Comparison of ENCODE assay signal across 18 mouse cellular contexts in the genomic region with DNA sequence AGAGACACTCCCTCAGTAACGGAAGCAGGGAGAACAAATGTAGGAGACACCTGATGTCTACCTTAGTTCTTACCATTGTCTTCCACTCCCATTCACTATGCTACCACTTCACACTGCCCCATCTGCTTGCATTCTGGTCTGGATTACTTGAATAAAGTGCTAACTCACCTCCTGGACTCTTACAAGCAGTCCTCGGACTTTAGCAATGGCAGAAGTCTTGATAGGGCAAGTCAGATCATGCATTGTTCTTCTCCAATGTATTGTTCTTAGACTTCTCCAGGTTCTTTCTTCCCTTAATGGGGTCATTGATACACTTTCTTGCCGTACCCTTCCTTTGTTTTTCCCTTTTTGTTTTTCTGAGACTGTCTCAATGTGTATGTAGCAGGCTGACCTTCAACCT. TPM values are rescaled to one million over a fixed set of nuclear protein-coding genes. Genes with fewer than 3 reads are reported as not detected.
DNase-seq lines count a peak whose midpoint lies in the region; TF ChIP-seq lines count a peak whose summit lies in the region.
"Had no signal": no experiment of that assay in that cellular context is flagged by ENCODE, and none has a peak within 500 bp of the region (broad histone marks: within the 10 kb centered on the region; RNA-seq: fewer than 3 reads in every experiment).

No protein-coding gene starts in this region.

- peak overlapping the region; percentile 49 for H3K4me3 ChIP-seq in E14TG2a.4 (replicated peaks; ENCODE audit: low read length)
- no peak overlapping the region for H3K4me3 ChIP-seq in ES-Bruce4 (ENCODE audit: low read depth, low read length)
- no peak overlapping the region for H3K4me3 ChIP-seq in ES-E14 (ENCODE audit: insufficient read depth in 1 of 2, low read depth in 1 of 2, low read length in 2 of 2, poor library complexity in 1 of 2, severe bottlenecking in 1 of 2)
- H3K4me3 ChIP-seq: embryonic facial prominence, embryonic 10.5 days; embryonic facial prominence, embryonic 12.5 days had no signal

- H3K9ac ChIP-seq in ES-Bruce4 (ENCODE audit: low read depth, poor library complexity, severe bottlenecking) (no peak overlapping the region), ES-E14 (ENCODE audit: insufficient read depth, low read depth, low read length, poor library complexity, severe bottlenecking) (no peak overlapping the region)
- H3K9ac ChIP-seq: embryonic facial prominence, embryonic 12.5 days had no signal

- TF ChIP-seq CTCF in E14TG2a.4 (conservative IDR thresholded peaks at IDR 0.05; ENCODE audit: low read length) (no peak), ES-Bruce4 (IDR thresholded peaks at IDR 0.05; ENCODE audit: low read depth, low read length) (no peak)

- peaks cover 70% of the 10 kb centered on the region for H3K36me3 ChIP-seq in E14TG2a.4 (ENCODE audit: insufficient read depth, low read length)
- peaks cover 54% of the 10 kb centered on the region for H3K36me3 ChIP-seq in ES-Bruce4 (ENCODE audit: control insufficient read depth, insufficient read depth, low read length, poor library complexity, severe bottlenecking)
- peaks cover 24% of the 10 kb centered on the region for H3K36me3 ChIP-seq in ES-E14 (ENCODE audit: control insufficient read depth, insufficient read depth, low read length, poor library complexity, severe bottlenecking)

- H3K4me1 ChIP-seq in E14TG2a.4 (replicated peaks; ENCODE audit: low read depth, low read length) (peaks cover 37% of the 10 kb centered on the region), ES-Bruce4 (ENCODE audit: control insufficient read depth, insufficient read depth, low read length) (no peaks in the 10 kb centered on the region), ES-E14 (ENCODE audit: control insufficient read depth in 2 of 2, insufficient read depth in 2 of 2, low read length in 2 of 2, poor library complexity in 1 of 2) (peaks cover 0 to 4% of the 10 kb centered on the region in 2 experiments; a peak in 1 of 4 replicates)

- no peak for TF ChIP-seq POLR2A in ES-Bruce4 (IDR thresholded peaks at IDR 0.05; ENCODE audit: insufficient read depth, low read length)

- in situ Hi-C loops in ES-E14 (cut with MboI; ENCODE audit: low sequenced_read_pairs in 2 of 2, unreplicated experiment in 2 of 2) = no loop called here

- DNase-seq in ES-E14 (ENCODE audit: low read depth, low spot score) (no peak), ZHBTc4 (ENCODE audit: low read depth, low spot score) (peak; percentile 93)
- DNase-seq in adrenal gland, postnatal 25 days = no peak
- no peak for DNase-seq in adrenal gland, adult (ENCODE audit: inconsistent age in 2 of 2, low spot score in 1 of 2)
- no peak for DNase-seq in kidney, postnatal 25 days
- DNase-seq: adrenal gland, adult 8-10 months; adrenal gland, postnatal 14 days; cerebellum, adult 11 months; cerebellum, adult 18-20 months; cerebellum, adult 8-10 months; cerebellum, adult 9-11 months; cerebellum, postnatal 14 days; cerebellum, postnatal 36 days; embryo, embryonic 11 days had no signal

- no peak for TF ChIP-seq EP300 in ES-Bruce4 (IDR thresholded peaks at IDR 0.05; ENCODE audit: insufficient read depth, low read depth, low read length)

- H3K9me3 ChIP-seq in E14TG2a.4 (ENCODE audit: low read length) = no peaks in the 10 kb centered on the region
- no peaks in the 10 kb centered on the region for H3K9me3 ChIP-seq in ES-Bruce4 (replicated peaks; ENCODE audit: control insufficient read depth, insufficient read depth, low read length, poor library complexity, severe bottlenecking)
- no peaks in the 10 kb centered on the region for H3K9me3 ChIP-seq in ES-E14 (ENCODE audit: control insufficient read depth, insufficient read depth, low read depth, low read length)
- H3K9me3 ChIP-seq: embryonic facial prominence, embryonic 10.5 days; embryonic facial prominence, embryonic 12.5 days had no signal

- H3K27me3 ChIP-seq in E14TG2a.4 (ENCODE audit: insufficient read depth, low read length) = no peaks in the 10 kb centered on the region
- H3K27me3 ChIP-seq in ES-Bruce4 (ENCODE audit: control insufficient read depth, insufficient read depth, low read length, poor library complexity, severe bottlenecking) = no peaks in the 10 kb centered on the region
- H3K27me3 ChIP-seq: embryonic facial prominence, embryonic 12.5 days had no signal

- H3K27ac ChIP-seq in ES-Bruce4 (ENCODE audit: insufficient read depth, low read length) (peak overlapping the region; percentile 75), ES-E14 (ENCODE audit: insufficient read depth, low read depth, low read length, poor library complexity, severe bottlenecking) (peak overlapping the region; percentile 74)
- H3K27ac ChIP-seq: embryonic facial prominence, embryonic 10.5 days; embryonic facial prominence, embryonic 12.5 days had no signal

TF ChIP-seq in ES-E14, 5 proteins besides CTCF, POLR2A, EP300 and RAD21:
- TF ChIP-seq ZNF384 (IDR thresholded peaks at IDR 0.05; ENCODE audit: low read depth, low read length) (no peak), ZC3H11A (IDR thresholded peaks at IDR 0.05; ENCODE audit: borderline replicate concordance, low read depth, low read length) (no peak), HCFC1 (IDR thresholded peaks at IDR 0.05; ENCODE audit: borderline replicate concordance, insufficient read depth, low read length) (no peak), CHD2 (IDR thresholded peaks at IDR 0.05; ENCODE audit: low read depth, low read length) (no peak), MAFK (IDR thresholded peaks at IDR 0.05; ENCODE audit: insufficient read depth, low read depth, low read length) (0 out of 2 replicates have a peak, but pooled peaks have one; percentile 48)
TF ChIP-seq in ES-E14: peak in this region for 1.

RNA-seq across cellular contexts. Expression of gene Nudcd2, which starts 3.9 kb away (rescaled TPM):
- 194 and 199 TPM in 2 replicates for polyA plus RNA-seq in ES-Bruce4 (2011; ENCODE audit: insufficient read depth, insufficient read length, low read depth, missing spikeins)
- total RNA-seq in ES-E14 (2012; rRNA removed) = 124 and 133 TPM in 2 replicates
- total RNA-seq in adrenal gland, postnatal 25 days (2021) = 30.7 and 35.4 TPM in 2 replicates

RNA-seq across cellular contexts. Expression of gene Hmmr, which starts 4.1 kb away (rescaled TPM):
- 166 and 182 TPM in 2 replicates for polyA plus RNA-seq in ES-Bruce4 (2011; ENCODE audit: insufficient read depth, insufficient read length, low read depth, missing spikeins)
- 108 TPM in 2 replicates for total RNA-seq in ES-E14 (2012; rRNA removed)
- total RNA-seq in adrenal gland, postnatal 25 days (2021) = 3.6 and 5.4 TPM in 2 replicates

RNA-seq across cellular contexts. Expression of gene Ccng1, which starts 17.7 kb away (rescaled TPM):
- 316 and 327 TPM in 2 replicates for polyA plus RNA-seq in ES-Bruce4 (2011; ENCODE audit: insufficient read depth, insufficient read length, low read depth, missing spikeins)
- 202 and 252 TPM in 2 replicates for total RNA-seq in ES-E14 (2012; rRNA removed)
- 64.5 and 65.3 TPM in 2 replicates for total RNA-seq in adrenal gland, postnatal 25 days (2021)

RNA-seq across cellular contexts. Expression of gene Mat2b, which starts 42.4 kb away (rescaled TPM):
- 60.9 and 67.3 TPM in 2 replicates for polyA plus RNA-seq in ES-Bruce4 (2011; ENCODE audit: insufficient read depth, insufficient read length, low read depth, missing spikeins)
- total RNA-seq in ES-E14 (2012; rRNA removed) = 81.1 and 86.3 TPM in 2 replicates
- 80.6 and 102 TPM in 2 replicates for total RNA-seq in adrenal gland, postnatal 25 days (2021)

Comparison
In these comparisons a context has a peak if more than half of its experiments do, and no peak if none do; other contexts are left out.
1. RNA of gene Hmmr, which starts 4.1 kb away (total RNA-seq): 108 TPM in ES-E14; 3.6 to 5.4 TPM in adrenal gland, postnatal 25 days; every median in the first group is over 10 times any median in the second.